Mouse (Mus musculus): ENCODE data around the gene Gramd1b.

The Gramd1b gene

GRCm38 (mm10) chr9:40400171-40400570, 131.0 kb downstream of the Gramd1b start:
- no peak for DNase-seq (ENCODE audit: low read depth, low spot score)

- DNase-seq (ENCODE audit: low read depth, low spot score) = no peak
Observed at GRCm38 (mm10) chr9:40399359-40399932, 131.7 kb downstream of the Gramd1b start.

GRCm38 (mm10) chr9:40397471-40398245, 133.5 kb downstream of the Gramd1b start:
- DNase-seq (ENCODE audit: low read depth, low spot score) = no peak

- DNase-seq (ENCODE audit: low read depth, low spot score) = peak; percentile 78
Observed at GRCm38 (mm10) chr9:40397036-40397435, 134.1 kb downstream of the Gramd1b start.

GRCm38 (mm10) chr9:40396171-40396570, 135.0 kb downstream of the Gramd1b start:
- no peak for DNase-seq (ENCODE audit: low read depth, low spot score)

- DNase-seq (ENCODE audit: low read depth, low spot score) = peak; percentile 15
Observed at GRCm38 (mm10) chr9:40391852-40392695, 139.1 kb downstream of the Gramd1b start.

- no peak for DNase-seq (ENCODE audit: low read depth, low spot score)
Observed at GRCm38 (mm10) chr9:40391359-40391758, 139.8 kb downstream of the Gramd1b start.

- peak; percentile 55 for DNase-seq (ENCODE audit: low read depth, low spot score)
Observed at GRCm38 (mm10) chr9:40390904-40391303, 140.3 kb downstream of the Gramd1b start.

- peak; percentile 34 for DNase-seq (ENCODE audit: low read depth, low spot score)
Observed at GRCm38 (mm10) chr9:40390396-40390760, 140.8 kb downstream of the Gramd1b start.

- no peak for DNase-seq (ENCODE audit: low read depth, low spot score)
Observed at GRCm38 (mm10) chr9:40389669-40390395, 141.4 kb downstream of the Gramd1b start.

- DNase-seq (ENCODE audit: low read depth, low spot score) = peak; percentile 28
Observed at GRCm38 (mm10) chr9:40389175-40389574, 142.0 kb downstream of the Gramd1b start.

GRCm38 (mm10) chr9:40384781-40385180, 146.4 kb downstream of the Gramd1b start:
- DNase-seq (ENCODE audit: low read depth, low spot score) = no peak

GRCm38 (mm10) chr9:40382508-40382907, 148.7 kb downstream of the Gramd1b start:
- no peak for DNase-seq (ENCODE audit: low read depth, low spot score)

GRCm38 (mm10) chr9:40381416-40382411, 149.5 kb downstream of the Gramd1b start:
- no peak for DNase-seq (ENCODE audit: low read depth, low spot score)

GRCm38 (mm10) chr9:40376711-40377410, 154.3 kb downstream of the Gramd1b start:
- DNase-seq (ENCODE audit: low read depth, low spot score) = no peak

- no peak for DNase-seq (ENCODE audit: low read depth, low spot score)
Observed at GRCm38 (mm10) chr9:40376139-40376541, 155.0 kb downstream of the Gramd1b start.

- DNase-seq (ENCODE audit: low read depth, low spot score) = no peak
Observed at GRCm38 (mm10) chr9:40375518-40375917, 155.7 kb downstream of the Gramd1b start.

- no peak for DNase-seq (ENCODE audit: low read depth, low spot score)
Observed at GRCm38 (mm10) chr9:40374992-40375391, 156.2 kb downstream of the Gramd1b start.

GRCm38 (mm10) chr9:40374533-40374971, 156.6 kb downstream of the Gramd1b start:
- DNase-seq (ENCODE audit: low read depth, low spot score) = no peak

GRCm38 (mm10) chr9:40374052-40374451, 157.1 kb downstream of the Gramd1b start:
- no peak for DNase-seq (ENCODE audit: low read depth, low spot score)
